Mouse (Mus musculus): ENCODE measurements around the gene Marf1.
"Not testable (repeated sequence)": the region's sequence is repeated elsewhere in the genome, so short reads cannot be mapped to it uniquely, and the experiment has no call there.

GRCm38 (mm10) chr16:14066571-14066970 lies 96.6 kb downstream of the Marf1 start:
- TF ChIP-seq CTCF (IDR thresholded peaks at IDR 0.05; ENCODE audit: borderline replicate concordance, control insufficient read depth, extremely low read depth, insufficient read depth, low read length, poor library complexity); POLR2A (IDR thresholded peaks at IDR 0.05; ENCODE audit: control insufficient read depth, extremely low read depth, insufficient read depth, low read length, poor library complexity): not testable (repeated sequence)
